Mouse (Mus musculus): ENCODE data around the gene Arhgap1. TPM values are rescaled to one million over a fixed set of nuclear protein-coding genes. Genes with fewer than 3 reads are reported as not detected.

The Arhgap1 gene
- polyA plus RNA-seq, 1 experiment: 85.6 TPM

- H3K4me3 ChIP-seq (ENCODE audit: low read depth, low read length): peak overlapping the region; percentile 93
- H3K27me3 ChIP-seq (ENCODE audit: control insufficient read depth, insufficient read depth, low read length, poor library complexity, severe bottlenecking): no peaks in the 10 kb centered on the region
- peak overlapping the region; percentile 36 for H3K9ac ChIP-seq (ENCODE audit: low read depth, poor library complexity, severe bottlenecking)
- H3K27ac ChIP-seq (ENCODE audit: insufficient read depth, low read length): peak overlapping the region; percentile 49; the same call in 1 of the 2 replicates
- peaks cover 14% of the 10 kb centered on the region for H3K36me3 ChIP-seq (ENCODE audit: control insufficient read depth, insufficient read depth, low read length, poor library complexity, severe bottlenecking)
- no peaks in the 10 kb centered on the region for H3K4me1 ChIP-seq (ENCODE audit: control insufficient read depth, insufficient read depth, low read length)
- no peak for TF ChIP-seq POLR2A (IDR thresholded peaks at IDR 0.05; ENCODE audit: insufficient read depth, low read length)
- no peak for TF ChIP-seq EP300 (IDR thresholded peaks at IDR 0.05; ENCODE audit: insufficient read depth, low read depth, low read length)
- no peak for TF ChIP-seq CTCF (IDR thresholded peaks at IDR 0.05; ENCODE audit: low read depth, low read length)
- H3K9me3 ChIP-seq (replicated peaks; ENCODE audit: control insufficient read depth, insufficient read depth, low read length, poor library complexity, severe bottlenecking): no peaks in the 10 kb centered on the region
These were observed 818 bp downstream of the Arhgap1 start for GRCm38 (mm10) chr2:91650360-91650995.

GRCm38 (mm10) chr2:91651458-91652258, 2.0 kb downstream of the Arhgap1 start:
- H3K9me3 ChIP-seq (replicated peaks; ENCODE audit: control insufficient read depth, insufficient read depth, low read length, poor library complexity, severe bottlenecking): no peaks in the 10 kb centered on the region
- no peaks in the 10 kb centered on the region for H3K27me3 ChIP-seq (ENCODE audit: control insufficient read depth, insufficient read depth, low read length, poor library complexity, severe bottlenecking)
- H3K4me1 ChIP-seq (ENCODE audit: control insufficient read depth, insufficient read depth, low read length): no peaks in the 10 kb centered on the region
- no peak overlapping the region for H3K9ac ChIP-seq (ENCODE audit: low read depth, poor library complexity, severe bottlenecking)
- no peak overlapping the region for H3K4me3 ChIP-seq (ENCODE audit: low read depth, low read length)
- H3K27ac ChIP-seq (ENCODE audit: insufficient read depth, low read length): no peak overlapping the region
- peaks cover 8% of the 10 kb centered on the region for H3K36me3 ChIP-seq (ENCODE audit: control insufficient read depth, insufficient read depth, low read length, poor library complexity, severe bottlenecking)
- TF ChIP-seq CTCF (IDR thresholded peaks at IDR 0.05; ENCODE audit: low read depth, low read length): no peak
- TF ChIP-seq EP300 (IDR thresholded peaks at IDR 0.05; ENCODE audit: insufficient read depth, low read depth, low read length): no peak
- no peak for TF ChIP-seq POLR2A (IDR thresholded peaks at IDR 0.05; ENCODE audit: insufficient read depth, low read length)

- no peak overlapping the region for H3K9ac ChIP-seq (ENCODE audit: low read depth, poor library complexity, severe bottlenecking)
- H3K27me3 ChIP-seq (ENCODE audit: control insufficient read depth, insufficient read depth, low read length, poor library complexity, severe bottlenecking): no peaks in the 10 kb centered on the region
- H3K36me3 ChIP-seq (ENCODE audit: control insufficient read depth, insufficient read depth, low read length, poor library complexity, severe bottlenecking): no peaks in the 10 kb centered on the region
- TF ChIP-seq EP300 (IDR thresholded peaks at IDR 0.05; ENCODE audit: insufficient read depth, low read depth, low read length) (no peak), CTCF (IDR thresholded peaks at IDR 0.05; ENCODE audit: low read depth, low read length) (no peak), POLR2A (IDR thresholded peaks at IDR 0.05; ENCODE audit: insufficient read depth, low read length) (no peak)
- H3K9me3 ChIP-seq (replicated peaks; ENCODE audit: control insufficient read depth, insufficient read depth, low read length, poor library complexity, severe bottlenecking): no peaks in the 10 kb centered on the region
- no peak overlapping the region for H3K27ac ChIP-seq (ENCODE audit: insufficient read depth, low read length)
- H3K4me1 ChIP-seq (ENCODE audit: control insufficient read depth, insufficient read depth, low read length): no peaks in the 10 kb centered on the region
- no peak overlapping the region for H3K4me3 ChIP-seq (ENCODE audit: low read depth, low read length)
These were observed 3.2 kb downstream of the Arhgap1 start for GRCm38 (mm10) chr2:91652863-91653262.

GRCm38 (mm10) chr2:91655388-91655787, 5.7 kb downstream of the Arhgap1 start:
- Histone ChIP-seq H3K27me3 (ENCODE audit: control insufficient read depth, insufficient read depth, low read length, poor library complexity, severe bottlenecking) (no peaks in the 10 kb centered on the region), H3K9ac (ENCODE audit: low read depth, poor library complexity, severe bottlenecking) (no peak overlapping the region), H3K27ac (ENCODE audit: insufficient read depth, low read length) (no peak overlapping the region), H3K9me3 (replicated peaks; ENCODE audit: control insufficient read depth, insufficient read depth, low read length, poor library complexity, severe bottlenecking) (no peaks in the 10 kb centered on the region), H3K36me3 (ENCODE audit: control insufficient read depth, insufficient read depth, low read length, poor library complexity, severe bottlenecking) (no peaks in the 10 kb centered on the region), H3K4me1 (ENCODE audit: control insufficient read depth, insufficient read depth, low read length) (no peaks in the 10 kb centered on the region), H3K4me3 (ENCODE audit: low read depth, low read length) (no peak overlapping the region)
- no peak for TF ChIP-seq POLR2A (IDR thresholded peaks at IDR 0.05; ENCODE audit: insufficient read depth, low read length)
- TF ChIP-seq CTCF (IDR thresholded peaks at IDR 0.05; ENCODE audit: low read depth, low read length): no peak
- TF ChIP-seq EP300 (IDR thresholded peaks at IDR 0.05; ENCODE audit: insufficient read depth, low read depth, low read length): no peak

GRCm38 (mm10) chr2:91655827-91656226, 6.2 kb downstream of the Arhgap1 start:
- no peak overlapping the region for H3K9ac ChIP-seq (ENCODE audit: low read depth, poor library complexity, severe bottlenecking)
- H3K4me3 ChIP-seq (ENCODE audit: low read depth, low read length): no peak overlapping the region
- no peaks in the 10 kb centered on the region for H3K9me3 ChIP-seq (replicated peaks; ENCODE audit: control insufficient read depth, insufficient read depth, low read length, poor library complexity, severe bottlenecking)
- no peak for TF ChIP-seq EP300 (IDR thresholded peaks at IDR 0.05; ENCODE audit: insufficient read depth, low read depth, low read length)
- no peak for TF ChIP-seq CTCF (IDR thresholded peaks at IDR 0.05; ENCODE audit: low read depth, low read length)
- no peak for TF ChIP-seq POLR2A (IDR thresholded peaks at IDR 0.05; ENCODE audit: insufficient read depth, low read length)
- no peaks in the 10 kb centered on the region for H3K27me3 ChIP-seq (ENCODE audit: control insufficient read depth, insufficient read depth, low read length, poor library complexity, severe bottlenecking)
- H3K27ac ChIP-seq (ENCODE audit: insufficient read depth, low read length): no peak overlapping the region
- H3K4me1 ChIP-seq (ENCODE audit: control insufficient read depth, insufficient read depth, low read length): no peaks in the 10 kb centered on the region
- no peaks in the 10 kb centered on the region for H3K36me3 ChIP-seq (ENCODE audit: control insufficient read depth, insufficient read depth, low read length, poor library complexity, severe bottlenecking)

- TF ChIP-seq POLR2A (IDR thresholded peaks at IDR 0.05; ENCODE audit: insufficient read depth, low read length) (no peak), EP300 (IDR thresholded peaks at IDR 0.05; ENCODE audit: insufficient read depth, low read depth, low read length) (0 out of 2 replicates have a peak, but pooled peaks have one; percentile 19), CTCF (IDR thresholded peaks at IDR 0.05; ENCODE audit: low read depth, low read length) (peak; percentile 73)
- Histone ChIP-seq H3K27ac (ENCODE audit: insufficient read depth, low read length) (no peak overlapping the region), H3K4me1 (ENCODE audit: control insufficient read depth, insufficient read depth, low read length) (no peaks in the 10 kb centered on the region), H3K27me3 (ENCODE audit: control insufficient read depth, insufficient read depth, low read length, poor library complexity, severe bottlenecking) (no peaks in the 10 kb centered on the region), H3K36me3 (ENCODE audit: control insufficient read depth, insufficient read depth, low read length, poor library complexity, severe bottlenecking) (no peaks in the 10 kb centered on the region), H3K4me3 (ENCODE audit: low read depth, low read length) (no peak overlapping the region), H3K9ac (ENCODE audit: low read depth, poor library complexity, severe bottlenecking) (no peak overlapping the region), H3K9me3 (replicated peaks; ENCODE audit: control insufficient read depth, insufficient read depth, low read length, poor library complexity, severe bottlenecking) (no peaks in the 10 kb centered on the region)
These were observed 7.1 kb downstream of the Arhgap1 start for GRCm38 (mm10) chr2:91656774-91657173.

All from ES-Bruce4 (cell line).